Mouse (Mus musculus): Measurements from ENCODE around the gene Atg5. TPM values are rescaled to one million over a fixed set of nuclear protein-coding genes. Genes with fewer than 3 reads are reported as not detected.

The Atg5 gene
- polyA plus RNA-seq, 1 experiment from 2014 or later = 45.7 TPM

DNA sequence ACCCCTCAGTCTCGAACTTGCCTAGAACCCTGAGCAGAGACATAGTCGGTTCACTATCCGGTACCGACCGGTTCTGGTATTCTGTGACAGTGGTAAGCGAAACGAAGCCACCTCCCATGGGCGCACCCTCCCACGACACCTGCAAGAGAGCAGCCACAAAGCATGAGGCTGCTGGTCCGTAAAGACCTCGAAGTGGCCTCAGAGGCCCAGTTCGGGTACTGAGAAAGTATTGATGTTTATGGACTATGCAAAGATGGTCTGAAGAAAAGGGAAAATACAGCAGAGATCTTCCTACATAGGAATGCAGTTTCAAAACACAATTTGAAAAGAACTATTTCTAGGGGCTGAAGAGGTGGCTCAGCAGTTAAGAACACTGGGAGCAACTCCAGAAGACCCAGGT is 113.8 kb downstream of the Atg5 start:
- no peak overlapping the region for H3K4me2 ChIP-seq
- H3K36me3 ChIP-seq (replicated peaks) = no peaks in the 10 kb centered on the region
- no peak for ATAC-seq (replicated peaks)
- H3K4me3 ChIP-seq = no peak overlapping the region
- no peak overlapping the region for H3K27ac ChIP-seq
- no peaks in the 10 kb centered on the region for H3K27me3 ChIP-seq (replicated peaks)
- H3K9me3 ChIP-seq = no peaks in the 10 kb centered on the region
- H3K4me1 ChIP-seq = peaks cover 18% of the 10 kb centered on the region
- H3K9ac ChIP-seq = no peak overlapping the region
- 84% methylated on average over 12 of the region's 12 CpGs for WGBS

GRCm38 (mm10) chr10:44383213-44383612 is 115.1 kb downstream of the Atg5 start:
- Histone ChIP-seq H3K9me3 (no peaks in the 10 kb centered on the region), H3K9ac (no peak overlapping the region), H3K4me2 (no peak overlapping the region), H3K4me3 (no peak overlapping the region), H3K27ac (no peak overlapping the region), H3K27me3 (replicated peaks) (no peaks in the 10 kb centered on the region), H3K36me3 (replicated peaks) (no peaks in the 10 kb centered on the region), H3K4me1 (peaks cover 18% of the 10 kb centered on the region)
- no peak for ATAC-seq (replicated peaks)
- WGBS = 77% methylated on average over 10 of the region's 10 CpGs

GRCm38 (mm10) chr10:44385227-44385626 is 117.1 kb downstream of the Atg5 start:
- H3K4me2 ChIP-seq = no peak overlapping the region
- H3K36me3 ChIP-seq (replicated peaks) = no peaks in the 10 kb centered on the region
- no peak overlapping the region for H3K4me3 ChIP-seq
- H3K27me3 ChIP-seq (replicated peaks) = no peaks in the 10 kb centered on the region
- H3K27ac ChIP-seq = no peak overlapping the region
- WGBS = 66% methylated on average over 5 of the region's 5 CpGs
- H3K9me3 ChIP-seq = no peaks in the 10 kb centered on the region
- H3K9ac ChIP-seq = no peak overlapping the region
- ATAC-seq (replicated peaks) = no peak
- H3K4me1 ChIP-seq = peaks cover 18% of the 10 kb centered on the region

GRCm38 (mm10) chr10:44388706-44389233 is 120.6 kb downstream of the Atg5 start:
- Histone ChIP-seq H3K27ac (no peak overlapping the region), H3K9me3 (no peaks in the 10 kb centered on the region), H3K4me1 (0 out of 2 replicates have a peak, but pooled peaks cover 3% of the 10 kb centered on the region), H3K9ac (no peak overlapping the region), H3K27me3 (replicated peaks) (no peaks in the 10 kb centered on the region), H3K4me2 (no peak overlapping the region), H3K36me3 (replicated peaks) (no peaks in the 10 kb centered on the region), H3K4me3 (no peak overlapping the region)
- ATAC-seq (replicated peaks) = peak; percentile 59
- 67% methylated on average over 11 of the region's 11 CpGs for WGBS

GRCm38 (mm10) chr10:44390286-44390685 is 122.1 kb downstream of the Atg5 start:
- Histone ChIP-seq H3K27me3 (replicated peaks) (no peaks in the 10 kb centered on the region), H3K9me3 (no peaks in the 10 kb centered on the region), H3K27ac (no peak overlapping the region), H3K36me3 (replicated peaks) (no peaks in the 10 kb centered on the region), H3K4me3 (no peak overlapping the region), H3K4me1 (0 out of 2 replicates have a peak, but pooled peaks cover 3% of the 10 kb centered on the region), H3K9ac (no peak overlapping the region), H3K4me2 (no peak overlapping the region)
- ATAC-seq (replicated peaks) = no peak
- WGBS = 75% methylated on average over 5 of the region's 5 CpGs

DNA sequence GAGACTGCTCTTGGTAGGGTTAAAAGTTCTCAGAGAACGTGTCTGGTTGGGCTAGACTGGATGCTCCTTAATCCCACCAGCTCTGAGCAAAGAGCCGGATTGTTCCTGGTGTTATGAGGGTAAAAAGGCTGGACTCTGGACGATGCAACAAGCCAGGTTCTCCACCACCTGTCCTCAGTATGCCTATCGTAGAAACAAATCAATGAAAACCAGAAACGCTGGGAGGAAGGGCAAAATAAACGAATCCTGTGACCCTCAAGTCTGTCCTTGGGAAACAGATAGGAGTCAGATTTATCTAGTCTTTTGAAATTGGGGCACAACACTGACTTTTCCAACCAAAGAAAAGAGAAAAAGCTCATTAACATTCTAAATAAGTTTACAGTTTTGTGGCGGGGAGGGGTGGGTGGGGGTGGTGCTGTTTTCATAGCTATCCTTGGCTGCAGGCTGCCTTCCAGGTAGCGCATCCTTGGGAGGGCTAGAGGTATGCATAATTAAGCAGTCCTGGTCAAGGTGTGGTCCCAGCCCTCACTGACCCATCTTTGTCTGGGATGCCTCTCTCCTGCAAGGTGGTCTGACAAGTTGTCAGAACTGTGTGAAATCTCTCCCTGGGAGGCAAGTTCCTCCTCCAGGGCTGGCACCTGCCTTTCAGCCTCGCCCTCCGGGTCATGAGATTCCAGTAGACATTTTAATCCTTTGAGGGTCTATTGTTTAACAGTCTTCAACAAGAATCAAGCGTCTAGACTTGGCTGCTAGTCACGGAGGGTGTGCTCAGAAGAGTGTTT is 123.5 kb downstream of the Atg5 start:
- H3K4me2 ChIP-seq = no peak overlapping the region
- no peak overlapping the region for H3K9ac ChIP-seq
- H3K4me3 ChIP-seq = no peak overlapping the region
- no peaks in the 10 kb centered on the region for H3K27me3 ChIP-seq (replicated peaks)
- WGBS = 52% methylated on average over 12 of the region's 12 CpGs
- no peaks in the 10 kb centered on the region for H3K36me3 ChIP-seq (replicated peaks)
- no peaks in the 10 kb centered on the region for H3K9me3 ChIP-seq
- no peak for ATAC-seq (replicated peaks)
- H3K4me1 ChIP-seq = 0 out of 2 replicates have a peak, but pooled peaks cover 3% of the 10 kb centered on the region
- no peak overlapping the region for H3K27ac ChIP-seq

- Histone ChIP-seq H3K4me2 (no peak overlapping the region), H3K4me3 (no peak overlapping the region), H3K27me3 (replicated peaks) (no peaks in the 10 kb centered on the region), H3K9ac (no peak overlapping the region), H3K9me3 (no peaks in the 10 kb centered on the region), H3K4me1 (0 out of 2 replicates have a peak, but pooled peaks cover 3% of the 10 kb centered on the region), H3K27ac (no peak overlapping the region), H3K36me3 (replicated peaks) (no peaks in the 10 kb centered on the region)
- no peak for ATAC-seq (replicated peaks)
- 86% methylated on average over 8 of the region's 8 CpGs for WGBS
These were observed 124.7 kb downstream of the Atg5 start for GRCm38 (mm10) chr10:44392855-44393254.

- no peak overlapping the region for H3K4me2 ChIP-seq
- WGBS = 67% methylated on average over 3 of the region's 3 CpGs
- no peak overlapping the region for H3K4me3 ChIP-seq
- H3K9ac ChIP-seq = no peak overlapping the region
- no peak overlapping the region for H3K27ac ChIP-seq
- no peaks in the 10 kb centered on the region for H3K9me3 ChIP-seq
- H3K27me3 ChIP-seq (replicated peaks) = no peaks in the 10 kb centered on the region
- no peaks in the 10 kb centered on the region for H3K4me1 ChIP-seq
- no peaks in the 10 kb centered on the region for H3K36me3 ChIP-seq (replicated peaks)
- ATAC-seq (replicated peaks) = no peak
These were observed 132.0 kb downstream of the Atg5 start for GRCm38 (mm10) chr10:44400119-44400518.

- no peaks in the 10 kb centered on the region for H3K9me3 ChIP-seq
- H3K36me3 ChIP-seq (replicated peaks) = no peaks in the 10 kb centered on the region
- no peak overlapping the region for H3K27ac ChIP-seq
- no peak overlapping the region for H3K4me2 ChIP-seq
- no peak overlapping the region for H3K4me3 ChIP-seq
- no peak for ATAC-seq (replicated peaks)
- H3K9ac ChIP-seq = no peak overlapping the region
- H3K4me1 ChIP-seq = no peaks in the 10 kb centered on the region
- 68% methylated on average over 13 of the region's 13 CpGs for WGBS
- no peaks in the 10 kb centered on the region for H3K27me3 ChIP-seq (replicated peaks)
These were observed 132.4 kb downstream of the Atg5 start for GRCm38 (mm10) chr10:44400602-44401001.

GRCm38 (mm10) chr10:44401600-44401999 is 133.4 kb downstream of the Atg5 start:
- H3K36me3 ChIP-seq (replicated peaks) = no peaks in the 10 kb centered on the region
- H3K9ac ChIP-seq = no peak overlapping the region
- ATAC-seq (replicated peaks) = no peak
- no peak overlapping the region for H3K4me3 ChIP-seq
- H3K4me1 ChIP-seq = no peaks in the 10 kb centered on the region
- no peaks in the 10 kb centered on the region for H3K27me3 ChIP-seq (replicated peaks)
- H3K4me2 ChIP-seq = no peak overlapping the region
- H3K9me3 ChIP-seq = no peaks in the 10 kb centered on the region
- H3K27ac ChIP-seq = no peak overlapping the region
- WGBS = 85% methylated on average over 10 of the region's 10 CpGs

- Histone ChIP-seq H3K36me3 (replicated peaks) (no peaks in the 10 kb centered on the region), H3K4me1 (no peaks in the 10 kb centered on the region), H3K4me3 (no peak overlapping the region), H3K4me2 (no peak overlapping the region), H3K27me3 (replicated peaks) (no peaks in the 10 kb centered on the region), H3K9ac (no peak overlapping the region), H3K27ac (no peak overlapping the region), H3K9me3 (no peaks in the 10 kb centered on the region)
- no peak for ATAC-seq (replicated peaks)
- WGBS = 79% methylated on average over 7 of the region's 7 CpGs
These were observed 135.3 kb downstream of the Atg5 start for GRCm38 (mm10) chr10:44403415-44403814.

GRCm38 (mm10) chr10:44409054-44409453 is 140.9 kb downstream of the Atg5 start:
- Histone ChIP-seq H3K36me3 (replicated peaks) (no peaks in the 10 kb centered on the region), H3K27ac (no peak overlapping the region), H3K4me2 (no peak overlapping the region), H3K4me3 (no peak overlapping the region), H3K27me3 (replicated peaks) (no peaks in the 10 kb centered on the region), H3K9ac (no peak overlapping the region), H3K9me3 (no peaks in the 10 kb centered on the region), H3K4me1 (no peaks in the 10 kb centered on the region)
- 82% methylated on average over 10 of the region's 10 CpGs for WGBS
- no peak for ATAC-seq (replicated peaks)

GRCm38 (mm10) chr10:44409958-44410357 is 141.8 kb downstream of the Atg5 start:
- H3K9me3 ChIP-seq = no peaks in the 10 kb centered on the region

More at GRCm38 (mm10) chr10:44409958-44410357, 141.8 kb downstream of the Atg5 start:
- Histone ChIP-seq H3K4me3 (no peak overlapping the region), H3K4me1 (no peaks in the 10 kb centered on the region), H3K9ac (no peak overlapping the region), H3K27ac (no peak overlapping the region), H3K36me3 (replicated peaks) (no peaks in the 10 kb centered on the region), H3K4me2 (no peak overlapping the region), H3K27me3 (replicated peaks) (no peaks in the 10 kb centered on the region)
- ATAC-seq (replicated peaks) = no peak
- 79% methylated on average over 11 of the region's 11 CpGs for WGBS
